Mouse (Mus musculus) spleen, adult 2 months (tissue): ENCODE measurements around the gene Mindy1. TPM values are rescaled to one million over a fixed set of nuclear protein-coding genes. Genes with fewer than 3 reads are reported as not detected.
A peak's percentile ranks its signal among the peaks of the same experiment; 100 is the strongest.

ENCODE experiments used
- DNase-seq, 2 experiments: peaks; one replicate each; pipeline versions ENCODE4 v3.0.0 to v3.0.0-alpha.2; 2012 to 2021; ENCODE audit warnings: low spot score in 2 of 2, low read depth in 1 of 2
- H3K27ac ChIP-seq: fragments of 200-500 bp; 2 replicates; pipeline ENCODE4 v1.5.1; 2012; ENCODE audit warnings: low read length, inconsistent platforms; ENCODE audit not compliant: insufficient read depth
- H3K27me3 ChIP-seq: fragments of 200-500 bp; 2 replicates; pipeline ENCODE4 v1.6.1; 2012; ENCODE audit warnings: mild to moderate bottlenecking, moderate library complexity, low read length, inconsistent platforms; ENCODE audit not compliant: control insufficient read depth, insufficient read depth
- H3K36me3 ChIP-seq: fragments of 200-500 bp; 2 replicates; pipeline ENCODE4 v1.6.1; 2012; ENCODE audit warnings: mild to moderate bottlenecking, low read length, inconsistent platforms; ENCODE audit not compliant: control insufficient read depth, insufficient read depth
- H3K4me1 ChIP-seq: fragments of 200-500 bp; 2 replicates; pipeline ENCODE4 v1.6.1; 2011; ENCODE audit warnings: inconsistent platforms; ENCODE audit not compliant: control insufficient read depth, insufficient read depth, insufficient read length
- H3K4me3 ChIP-seq: fragments of 200-500 bp; 2 replicates; pipeline ENCODE4 v1.5.1; 2011; ENCODE audit warnings: mild to moderate bottlenecking, inconsistent platforms; ENCODE audit not compliant: insufficient read depth, insufficient read length; ENCODE audit errors: extremely low read depth
- CTCF ChIP-seq: fragments of 200-500 bp; IDR thresholded peaks from 2 replicates; pipeline ENCODE4 v1.5.1; 2011; ENCODE audit warnings: mild to moderate bottlenecking, inconsistent platforms; ENCODE audit not compliant: insufficient read depth, insufficient read length, insufficient replicate concordance; ENCODE audit errors: extremely low read depth
- POLR2A ChIP-seq: fragments of 200-500 bp; IDR thresholded peaks from 2 replicates; pipeline ENCODE4 v1.6.1; 2011; ENCODE audit warnings: low read depth, low read length, inconsistent platforms
- WGBS: fragments of 180-500 bp; shearing (Covaris S2); methylation state at CpG from one replicate; pipeline ENCODE4 v1.1.7; 2018; 5-methylcytosine and 5-hydroxymethylcytosine counted together
- polyA plus RNA-seq: library from polyadenylated mRNA; depleted of rRNA; stranded (reverse); fragments of >200 nt; gene quantifications from 2 replicates; pipeline ENCODE4 v1.2.3, GENCODE M21; 2012

Gene Mindy1
- polyA plus RNA-seq, 1 experiment: 44.8 TPM

GRCm38 (mm10) chr3:95313476-95313875, 32.3 kb downstream of the Mindy1 start:
- Histone ChIP-seq H3K4me1 (peaks cover 23% of the 10 kb centered on the region; the same call in 1 of the 2 replicates), H3K4me3 (no peak overlapping the region), H3K27ac (no peak overlapping the region; the same call in 1 of the 2 replicates), H3K36me3 (no peaks in the 10 kb centered on the region), H3K27me3 (no peaks in the 10 kb centered on the region)
- TF ChIP-seq CTCF (no peak), POLR2A (no peak)
- DNase-seq: no peak
- 51% methylated on average over 7 of the region's 7 CpGs for WGBS

GRCm38 (mm10) chr3:95314075-95314474, 32.9 kb downstream of the Mindy1 start:
- Histone ChIP-seq H3K36me3 (no peaks in the 10 kb centered on the region), H3K27me3 (no peaks in the 10 kb centered on the region), H3K4me3 (no peak overlapping the region), H3K27ac (no peak overlapping the region), H3K4me1 (peaks cover 23% of the 10 kb centered on the region; the same call in 1 of the 2 replicates)
- TF ChIP-seq POLR2A: no peak
- TF ChIP-seq CTCF: no peak
- 71% methylated on average over 6 of the region's 6 CpGs for WGBS
- no peak for DNase-seq

GRCm38 (mm10) chr3:95314486-95315093, 33.4 kb downstream of the Mindy1 start, which contains the start of gene Cers2:
Cers2 (plus strand) TSS chr3:95314791.
- no peak for TF ChIP-seq POLR2A
- no peak for TF ChIP-seq CTCF
- Histone ChIP-seq H3K27me3 (no peaks in the 10 kb centered on the region), H3K4me3 (peak within 1 kb of the TSS; percentile 93), H3K27ac (peak within 1 kb of the TSS; percentile 93), H3K4me1 (peaks cover 23% of the 10 kb centered on the region; the same call in 1 of the 2 replicates), H3K36me3 (no peaks in the 10 kb centered on the region)
- DNase-seq: no peak
- 12% methylated on average over 27 of the region's 27 CpGs for WGBS

GRCm38 (mm10) chr3:95315094-95315843, 34.1 kb downstream of the Mindy1 start:
- peaks cover 23% of the 10 kb centered on the region; the same call in 1 of the 2 replicates for H3K4me1 ChIP-seq
- TF ChIP-seq CTCF: no peak
- peak; percentile 57 for TF ChIP-seq POLR2A
- H3K27ac ChIP-seq: peak overlapping the region; percentile 93
- H3K27me3 ChIP-seq: no peaks in the 10 kb centered on the region
- DNase-seq: peak; percentile 67 to 93
- WGBS: under 1% methylated on average over 69 of the region's 71 CpGs
- H3K4me3 ChIP-seq: peak overlapping the region; percentile 93
- H3K36me3 ChIP-seq: peaks cover 3% of the 10 kb centered on the region

GRCm38 (mm10) chr3:95315844-95316550, 34.9 kb downstream of the Mindy1 start:
- Histone ChIP-seq H3K27me3 (no peaks in the 10 kb centered on the region), H3K27ac (peak overlapping the region; percentile 93), H3K36me3 (peaks cover 9% of the 10 kb centered on the region), H3K4me3 (peak overlapping the region; percentile 93), H3K4me1 (peaks cover 23% of the 10 kb centered on the region; the same call in 1 of the 2 replicates)
- WGBS: 9% methylated on average over 9 of the region's 9 CpGs
- TF ChIP-seq POLR2A: no peak
- TF ChIP-seq CTCF: no peak
- no peak for DNase-seq

GRCm38 (mm10) chr3:95317414-95318080, 36.4 kb downstream of the Mindy1 start:
- 41% methylated on average over 12 of the region's 12 CpGs for WGBS
- Histone ChIP-seq H3K4me1 (peaks cover 18% of the 10 kb centered on the region; the same call in 1 of the 2 replicates), H3K36me3 (peaks cover 24% of the 10 kb centered on the region)

More at GRCm38 (mm10) chr3:95317414-95318080, 36.4 kb downstream of the Mindy1 start:
- DNase-seq: peak in 1 of 2 experiments; percentile 58
- Histone ChIP-seq H3K27me3 (no peaks in the 10 kb centered on the region), H3K4me3 (no peak overlapping the region), H3K27ac (no peak overlapping the region)
- TF ChIP-seq CTCF (peak; percentile 55; the same call in 1 of the 2 replicates), POLR2A (no peak)
